Mouse (Mus musculus): ENCODE measurements at regions not wholly inside any gene's neighbourhood (a gene's known extent, or its start where the extent isn't known, plus 50 kb on each side); places are given as distances from the start of the nearest gene placed in this dataset.
A peak's percentile ranks its signal among the peaks of the same experiment; 100 is the strongest.

DNA sequence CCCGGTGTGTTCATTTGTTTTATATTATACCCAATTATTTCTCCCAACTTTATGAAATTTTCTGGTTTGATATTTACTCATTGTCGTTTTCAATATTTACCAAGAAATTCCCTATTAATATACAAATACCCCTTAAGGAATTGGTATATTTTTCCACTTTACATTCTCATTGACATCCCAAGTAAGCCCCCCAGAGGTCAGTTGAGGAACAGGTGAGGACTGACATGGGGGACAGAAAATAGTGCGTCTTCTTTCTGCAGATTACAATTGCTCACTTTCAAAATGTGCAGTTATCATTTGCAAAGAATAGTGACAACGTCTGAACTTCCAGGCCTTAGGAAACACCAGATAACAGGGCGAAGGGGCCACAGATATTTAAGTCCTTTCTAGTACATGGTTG is 2073.8 kb upstream of the Tenm3 start:
- TF ChIP-seq CTCF (IDR thresholded peaks at IDR 0.05; ENCODE audit: borderline replicate concordance, extremely low read depth, insufficient read depth, insufficient read length) (peak; percentile 43; the same call in 1 of the 2 replicates), POLR2A (IDR thresholded peaks at IDR 0.05; ENCODE audit: borderline replicate concordance, extremely low read depth, insufficient read depth, insufficient read length, poor library complexity, severe bottlenecking) (no peak)
